Mouse (Mus musculus): ENCODE measurements around the gene Dnajc14. TPM values are rescaled to one million over a fixed set of nuclear protein-coding genes. Genes with fewer than 3 reads are reported as not detected.

Gene Dnajc14
- polyA plus RNA-seq, 1 experiment from 2014 or later, result 62.8 TPM

DNA sequence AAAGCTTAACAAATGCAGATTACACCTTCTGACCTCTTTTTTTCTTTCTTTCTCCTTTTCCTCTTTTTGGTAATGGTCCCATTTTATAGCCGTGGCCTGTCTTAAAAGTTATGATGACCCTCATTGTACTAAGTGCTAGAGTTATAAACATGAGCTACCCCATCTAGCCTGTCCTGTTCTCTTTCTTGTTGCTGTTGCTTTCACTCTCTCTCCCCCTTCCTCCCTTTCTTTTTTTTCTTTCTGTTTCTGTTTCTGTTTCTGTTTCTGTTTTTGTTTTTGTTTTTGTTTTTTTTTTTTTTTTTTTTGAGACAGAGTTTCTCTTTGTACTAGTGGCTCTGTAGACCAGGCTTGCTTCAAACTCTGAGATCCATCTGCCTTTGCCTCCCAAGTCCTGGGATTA is 62.7 kb downstream of the Dnajc14 start:
- no peak overlapping the region for H3K27ac ChIP-seq (replicated peaks)
- no peaks in the 10 kb centered on the region for H3K4me1 ChIP-seq
- H3K4me2 ChIP-seq (replicated peaks), result no peak overlapping the region
- H3K27me3 ChIP-seq, result no peaks in the 10 kb centered on the region
- 93% methylated on average over 1 of the region's 1 CpGs for WGBS
- H3K9ac ChIP-seq (replicated peaks), result no peak overlapping the region
- no peak overlapping the region for H3K4me3 ChIP-seq
- no peak for ATAC-seq (replicated peaks)
- no peaks in the 10 kb centered on the region for H3K9me3 ChIP-seq
- H3K36me3 ChIP-seq, result peaks cover 33% of the 10 kb centered on the region

Other genes starting within 250 kb of the Dnajc14 start
- gene Pa2g4, start 238.1 kb upstream of the Dnajc14 start, polyA plus RNA-seq (2015; fragmentation: Nextera tagmentation; extraction: Ambion mirVana), result 146 and 149 TPM in 2 replicates
- 0.42 TPM in 2 replicates for gene Erbb3, start 214.4 kb upstream of the Dnajc14 start, polyA plus RNA-seq (2015; fragmentation: Nextera tagmentation; extraction: Ambion mirVana)
- 441 and 472 TPM in 2 replicates for gene Rps26, start 177.3 kb upstream of the Dnajc14 start, polyA plus RNA-seq (2015; fragmentation: Nextera tagmentation; extraction: Ambion mirVana)
- gene Ikzf4, start 158.1 kb upstream of the Dnajc14 start, polyA plus RNA-seq (2015; fragmentation: Nextera tagmentation; extraction: Ambion mirVana), result 11.3 TPM in 2 replicates
- gene Suox, start 130.0 kb upstream of the Dnajc14 start, polyA plus RNA-seq (2015; fragmentation: Nextera tagmentation; extraction: Ambion mirVana), result 12.3 and 12.5 TPM in 2 replicates
- 116 and 117 TPM in 2 replicates for gene Rab5b, start 107.8 kb upstream of the Dnajc14 start, polyA plus RNA-seq (2015; fragmentation: Nextera tagmentation; extraction: Ambion mirVana)
- 0.09 and 0.33 TPM in 2 replicates for gene Pmel, start 99.9 kb upstream of the Dnajc14 start, polyA plus RNA-seq (2015; fragmentation: Nextera tagmentation; extraction: Ambion mirVana)
- 37.6 and 39.7 TPM in 2 replicates for gene Cdk2, start 99.0 kb upstream of the Dnajc14 start, polyA plus RNA-seq (2015; fragmentation: Nextera tagmentation; extraction: Ambion mirVana)
- 4.2 and 4.5 TPM in 2 replicates for gene Dgka, start 59.2 kb upstream of the Dnajc14 start, polyA plus RNA-seq (2015; fragmentation: Nextera tagmentation; extraction: Ambion mirVana)
- 42.9 and 47.2 TPM in 2 replicates for gene Pym1, start 56.2 kb upstream of the Dnajc14 start, polyA plus RNA-seq (2015; fragmentation: Nextera tagmentation; extraction: Ambion mirVana)
- 0.20 and 0.43 TPM in 2 replicates for gene Mmp19, start 13.2 kb upstream of the Dnajc14 start, polyA plus RNA-seq (2015; fragmentation: Nextera tagmentation; extraction: Ambion mirVana)
- 12.6 and 13.6 TPM in 2 replicates for gene Tmem198b, start 308 bp downstream of the Dnajc14 start, polyA plus RNA-seq (2015; fragmentation: Nextera tagmentation; extraction: Ambion mirVana)
- gene Sarnp, start 13.3 kb downstream of the Dnajc14 start, polyA plus RNA-seq (2015; fragmentation: Nextera tagmentation; extraction: Ambion mirVana), result 190 and 199 TPM in 2 replicates
- 28.1 and 28.6 TPM in 2 replicates for gene Ormdl2, start 17.6 kb downstream of the Dnajc14 start, polyA plus RNA-seq (2015; fragmentation: Nextera tagmentation; extraction: Ambion mirVana)
- gene Gdf11, start 87.7 kb downstream of the Dnajc14 start, polyA plus RNA-seq (2015; fragmentation: Nextera tagmentation; extraction: Ambion mirVana), result 7.5 and 8.7 TPM in 2 replicates
- 125 and 142 TPM in 2 replicates for gene Cd63, start 96.9 kb downstream of the Dnajc14 start, polyA plus RNA-seq (2015; fragmentation: Nextera tagmentation; extraction: Ambion mirVana)
- 11.7 and 12.6 TPM in 2 replicates for gene Rdh5, start 118.8 kb downstream of the Dnajc14 start, polyA plus RNA-seq (2015; fragmentation: Nextera tagmentation; extraction: Ambion mirVana)
- 230 and 251 TPM in 2 replicates for gene Bloc1s1, start 120.0 kb downstream of the Dnajc14 start, polyA plus RNA-seq (2015; fragmentation: Nextera tagmentation; extraction: Ambion mirVana)
- gene Itga7, start 129.8 kb downstream of the Dnajc14 start, polyA plus RNA-seq (2015; fragmentation: Nextera tagmentation; extraction: Ambion mirVana), result 2.1 TPM in 2 replicates
- gene Mettl7b, start 156.9 kb downstream of the Dnajc14 start, polyA plus RNA-seq (2015; fragmentation: Nextera tagmentation; extraction: Ambion mirVana), result not detected in 2 replicates
- not detected in 2 replicates for gene Olfr9, start 185.4 kb downstream of the Dnajc14 start, polyA plus RNA-seq (2015; fragmentation: Nextera tagmentation; extraction: Ambion mirVana)
- gene Olfr763, start 206.7 kb downstream of the Dnajc14 start, polyA plus RNA-seq (2015; fragmentation: Nextera tagmentation; extraction: Ambion mirVana), result not detected in 2 replicates
- gene Olfr764-ps1, start 235.8 kb downstream of the Dnajc14 start, polyA plus RNA-seq (2015; fragmentation: Nextera tagmentation; extraction: Ambion mirVana), result not detected in 2 replicates
- not detected in 2 replicates for gene Olfr765, start 245.9 kb downstream of the Dnajc14 start, polyA plus RNA-seq (2015; fragmentation: Nextera tagmentation; extraction: Ambion mirVana)